Mouse (Mus musculus): Measurements from ENCODE around the gene Mpz. TPM values are rescaled to one million over a fixed set of nuclear protein-coding genes. Genes with fewer than 3 reads are reported as not detected.
"Not testable (repeated sequence)": the region's sequence is repeated elsewhere in the genome, so short reads cannot be mapped to it uniquely, and the experiment has no call there.

Mpz gene
- polyA plus RNA-seq, 1 experiment from 2014 or later: 1.0 TPM

- H3K9me3 ChIP-seq; H3K4me3 ChIP-seq (replicated peaks); H3K4me2 ChIP-seq; H3K9ac ChIP-seq; ATAC-seq (ENCODE audit: low FRiP score); H3K27me3 ChIP-seq; H3K4me1 ChIP-seq; H3K27ac ChIP-seq: not testable (repeated sequence)
- H3K36me3 ChIP-seq (replicated peaks): peaks cover 76% of the 10 kb centered on the region
- 95% methylated on average over 8 of the region's 8 CpGs for WGBS
These were observed 12.9 kb upstream of the Mpz start for GRCm38 (mm10) chr1:171137486-171138155.

- H3K36me3 ChIP-seq (replicated peaks): peaks cover 53% of the 10 kb centered on the region
- not testable (repeated sequence) for H3K9me3 ChIP-seq; H3K4me1 ChIP-seq; H3K4me3 ChIP-seq (replicated peaks); H3K27ac ChIP-seq; H3K27me3 ChIP-seq; H3K4me2 ChIP-seq; H3K9ac ChIP-seq; ATAC-seq (ENCODE audit: low FRiP score)
- 81% methylated on average over 11 of the region's 11 CpGs for WGBS
These were observed 7.5 kb upstream of the Mpz start for GRCm38 (mm10) chr1:171142981-171143380.

- peaks cover 9% of the 10 kb centered on the region for H3K27me3 ChIP-seq
- peak overlapping the region; percentile 88 for H3K4me2 ChIP-seq
- H3K4me3 ChIP-seq (replicated peaks): peak overlapping the region; percentile 81
- peak overlapping the region; percentile 19; the same call in 1 of the 2 replicates for H3K27ac ChIP-seq
- peaks cover 12% of the 10 kb centered on the region for H3K4me1 ChIP-seq
- H3K36me3 ChIP-seq (replicated peaks): peaks cover 1% of the 10 kb centered on the region; the same call in 1 of the 2 replicates
- H3K9ac ChIP-seq: peak overlapping the region; percentile 65
- ATAC-seq (ENCODE audit: low FRiP score): peak; percentile 28
- WGBS: 7% methylated on average over 18 of the region's 18 CpGs
- H3K9me3 ChIP-seq: no peaks in the 10 kb centered on the region
These were observed 404 bp downstream of the Mpz start for GRCm38 (mm10) chr1:171150838-171151391.

- 84% methylated on average over 4 of the region's 4 CpGs for WGBS
- H3K27ac ChIP-seq: no peak overlapping the region
- peaks cover 12% of the 10 kb centered on the region for H3K4me1 ChIP-seq
- peaks cover 20% of the 10 kb centered on the region for H3K27me3 ChIP-seq
- H3K9me3 ChIP-seq: no peaks in the 10 kb centered on the region
- H3K36me3 ChIP-seq (replicated peaks): no peaks in the 10 kb centered on the region
- ATAC-seq (ENCODE audit: low FRiP score): no peak
- no peak overlapping the region for H3K4me2 ChIP-seq
- H3K4me3 ChIP-seq (replicated peaks): no peak overlapping the region
- no peak overlapping the region for H3K9ac ChIP-seq
These were observed 1.5 kb downstream of the Mpz start for GRCm38 (mm10) chr1:171151966-171152365.

- Histone ChIP-seq H3K27ac (no peak overlapping the region), H3K4me3 (replicated peaks) (no peak overlapping the region), H3K36me3 (replicated peaks) (no peaks in the 10 kb centered on the region), H3K27me3 (peaks cover 59% of the 10 kb centered on the region), H3K4me2 (no peak overlapping the region), H3K9ac (no peak overlapping the region), H3K4me1 (peaks cover 9% of the 10 kb centered on the region), H3K9me3 (no peaks in the 10 kb centered on the region)
- no peak for ATAC-seq (ENCODE audit: low FRiP score)
- 66% methylated on average over 3 of the region's 3 CpGs for WGBS
These were observed 6.1 kb downstream of the Mpz start for GRCm38 (mm10) chr1:171156644-171157043.

- ATAC-seq (ENCODE audit: low FRiP score): no peak
- peaks cover 60% of the 10 kb centered on the region for H3K27me3 ChIP-seq
- H3K9me3 ChIP-seq: no peaks in the 10 kb centered on the region
- no peak overlapping the region for H3K27ac ChIP-seq
- no peak overlapping the region for H3K4me2 ChIP-seq
- peaks cover 9% of the 10 kb centered on the region for H3K4me1 ChIP-seq
- H3K9ac ChIP-seq: no peak overlapping the region
- H3K4me3 ChIP-seq (replicated peaks): no peak overlapping the region
- H3K36me3 ChIP-seq (replicated peaks): no peaks in the 10 kb centered on the region
These were observed 7.5 kb downstream of the Mpz start for GRCm38 (mm10) chr1:171157965-171158364.

GRCm38 (mm10) chr1:171159485-171159975, 9.0 kb downstream of the Mpz start:
- Histone ChIP-seq H3K4me2 (peak overlapping the region; percentile 46), H3K9ac (0 out of 2 replicates have a peak overlapping the region, but pooled peaks have one; percentile 21), H3K4me3 (replicated peaks) (peak overlapping the region; percentile 16), H3K27ac (no peak overlapping the region), H3K27me3 (peaks cover 62% of the 10 kb centered on the region), H3K4me1 (peaks cover 9% of the 10 kb centered on the region), H3K36me3 (replicated peaks) (no peaks in the 10 kb centered on the region), H3K9me3 (no peaks in the 10 kb centered on the region)
- 4% methylated on average over 15 of the region's 15 CpGs for WGBS
- no peak for ATAC-seq (ENCODE audit: low FRiP score)

- WGBS: 93% methylated on average over 3 of the region's 3 CpGs
- no peaks in the 10 kb centered on the region for H3K9me3 ChIP-seq
- no peaks in the 10 kb centered on the region for H3K36me3 ChIP-seq (replicated peaks)
- peaks cover 42% of the 10 kb centered on the region for H3K27me3 ChIP-seq
- no peak overlapping the region for H3K4me3 ChIP-seq (replicated peaks)
- H3K4me2 ChIP-seq: no peak overlapping the region
- ATAC-seq (ENCODE audit: low FRiP score): no peak
- no peak overlapping the region for H3K27ac ChIP-seq
- peaks cover 9% of the 10 kb centered on the region for H3K4me1 ChIP-seq
- no peak overlapping the region for H3K9ac ChIP-seq
These were observed 12.0 kb downstream of the Mpz start for GRCm38 (mm10) chr1:171162526-171162925.

- ATAC-seq (ENCODE audit: low FRiP score): no peak
- no peak overlapping the region for H3K9ac ChIP-seq
- no peaks in the 10 kb centered on the region for H3K9me3 ChIP-seq
- 35% methylated on average over 3 of the region's 3 CpGs for WGBS
- H3K36me3 ChIP-seq (replicated peaks): no peaks in the 10 kb centered on the region
- H3K27ac ChIP-seq: no peak overlapping the region
- H3K4me3 ChIP-seq (replicated peaks): no peak overlapping the region
- H3K4me1 ChIP-seq: peaks cover 9% of the 10 kb centered on the region
- H3K27me3 ChIP-seq: peaks cover 27% of the 10 kb centered on the region
- H3K4me2 ChIP-seq: no peak overlapping the region
These were observed 13.7 kb downstream of the Mpz start for GRCm38 (mm10) chr1:171164258-171164657.

GRCm38 (mm10) chr1:171165629-171166345, 15.3 kb downstream of the Mpz start:
- no peaks in the 10 kb centered on the region for H3K9me3 ChIP-seq
- no peaks in the 10 kb centered on the region for H3K36me3 ChIP-seq (replicated peaks)
- no peak overlapping the region for H3K9ac ChIP-seq
- peaks cover 12% of the 10 kb centered on the region for H3K27me3 ChIP-seq
- H3K4me2 ChIP-seq: no peak overlapping the region
- no peak for ATAC-seq (ENCODE audit: low FRiP score)
- H3K4me1 ChIP-seq: no peaks in the 10 kb centered on the region
- WGBS: 82% methylated on average over 5 of the region's 5 CpGs
- no peak overlapping the region for H3K4me3 ChIP-seq (replicated peaks)
- no peak overlapping the region for H3K27ac ChIP-seq

GRCm38 (mm10) chr1:171168906-171169305, 18.4 kb downstream of the Mpz start:
- 88% methylated on average over 12 of the region's 12 CpGs for WGBS
- H3K27me3 ChIP-seq: no peaks in the 10 kb centered on the region
- ATAC-seq (ENCODE audit: low FRiP score): no peak
- no peaks in the 10 kb centered on the region for H3K4me1 ChIP-seq
- no peaks in the 10 kb centered on the region for H3K36me3 ChIP-seq (replicated peaks)
- no peak overlapping the region for H3K4me3 ChIP-seq (replicated peaks)
- no peaks in the 10 kb centered on the region for H3K9me3 ChIP-seq
- no peak overlapping the region for H3K9ac ChIP-seq
- no peak overlapping the region for H3K27ac ChIP-seq
- no peak overlapping the region for H3K4me2 ChIP-seq

GRCm38 (mm10) chr1:171169913-171170312, 19.4 kb downstream of the Mpz start:
- no peak overlapping the region for H3K4me3 ChIP-seq (replicated peaks)
- H3K27ac ChIP-seq: no peak overlapping the region
- no peak overlapping the region for H3K4me2 ChIP-seq
- H3K9me3 ChIP-seq: no peaks in the 10 kb centered on the region
- H3K36me3 ChIP-seq (replicated peaks): no peaks in the 10 kb centered on the region
- H3K27me3 ChIP-seq: no peaks in the 10 kb centered on the region
- no peak overlapping the region for H3K9ac ChIP-seq
- 78% methylated on average over 3 of the region's 3 CpGs for WGBS
- no peak for ATAC-seq (ENCODE audit: low FRiP score)
- no peaks in the 10 kb centered on the region for H3K4me1 ChIP-seq

All from forebrain, embryonic 12.5 days (tissue).